Mouse (Mus musculus): ENCODE data around the gene Pla2g5.
"Not testable (repeated sequence)": the region's sequence is repeated elsewhere in the genome, so short reads cannot be mapped to it uniquely, and the experiment has no call there.

Gene Pla2g5

GRCm38 (mm10) chr4:138863344-138863998 lies at the start of gene Pla2g5:
TSS of gene Pla2g5 (minus strand) at chr4:138863482.
- no peak for DNase-seq (ENCODE audit: low spot score)

- DNase-seq (ENCODE audit: low spot score), result no peak
Measured at GRCm38 (mm10) chr4:138905624-138906337, 42.5 kb upstream of the Pla2g5 start.

GRCm38 (mm10) chr4:138899361-138899760 lies 36.1 kb upstream of the Pla2g5 start:
- no peak for DNase-seq (ENCODE audit: low spot score)

GRCm38 (mm10) chr4:138893789-138894188 lies 30.5 kb upstream of the Pla2g5 start:
- DNase-seq (ENCODE audit: low spot score), result not testable (repeated sequence)

- DNase-seq (ENCODE audit: low spot score), result no peak
Measured at GRCm38 (mm10) chr4:138892655-138893054, 29.4 kb upstream of the Pla2g5 start.

- DNase-seq (ENCODE audit: low spot score), result no peak
Measured at GRCm38 (mm10) chr4:138889635-138890034, 26.4 kb upstream of the Pla2g5 start.

GRCm38 (mm10) chr4:138889165-138889564 lies 25.9 kb upstream of the Pla2g5 start:
- no peak for DNase-seq (ENCODE audit: low spot score)

GRCm38 (mm10) chr4:138884261-138884660 lies 21.0 kb upstream of the Pla2g5 start:
- peak; percentile 80 for DNase-seq (ENCODE audit: low spot score)

- no peak for DNase-seq (ENCODE audit: low spot score)
Measured at GRCm38 (mm10) chr4:138882179-138882578, 18.9 kb upstream of the Pla2g5 start.

GRCm38 (mm10) chr4:138880811-138881584 lies 17.7 kb upstream of the Pla2g5 start:
- no peak for DNase-seq (ENCODE audit: low spot score)

- no peak for DNase-seq (ENCODE audit: low spot score)
Measured at GRCm38 (mm10) chr4:138879808-138880207, 16.5 kb upstream of the Pla2g5 start.

- DNase-seq (ENCODE audit: low spot score), result no peak
Measured at GRCm38 (mm10) chr4:138878783-138879182, 15.5 kb upstream of the Pla2g5 start.

- DNase-seq (ENCODE audit: low spot score), result no peak
Measured at GRCm38 (mm10) chr4:138877731-138878130, 14.4 kb upstream of the Pla2g5 start, which contains the start of gene Pla2g2e. TSS of gene Pla2g2e (plus strand) at chr4:138877942.

- DNase-seq (ENCODE audit: low spot score), result no peak
Measured at GRCm38 (mm10) chr4:138875986-138876385, 12.7 kb upstream of the Pla2g5 start.

GRCm38 (mm10) chr4:138875275-138875674 lies 12.0 kb upstream of the Pla2g5 start:
- DNase-seq (ENCODE audit: low spot score), result not testable (repeated sequence)

GRCm38 (mm10) chr4:138873864-138874263 lies 10.6 kb upstream of the Pla2g5 start, which contains the start of gene Gm13030:
TSS of gene Gm13030 (minus strand) at chr4:138873964.
- no peak for DNase-seq (ENCODE audit: low spot score)

GRCm38 (mm10) chr4:138868666-138869065 lies 5.4 kb upstream of the Pla2g5 start:
- no peak for DNase-seq (ENCODE audit: low spot score)

- DNase-seq (ENCODE audit: low spot score), result peak; percentile 52
Measured at GRCm38 (mm10) chr4:138866413-138866812, 3.1 kb upstream of the Pla2g5 start.

- no peak for DNase-seq (ENCODE audit: low spot score)
Measured at GRCm38 (mm10) chr4:138865991-138866390, 2.7 kb upstream of the Pla2g5 start.

GRCm38 (mm10) chr4:138865092-138865491 lies 1.8 kb upstream of the Pla2g5 start:
- no peak for DNase-seq (ENCODE audit: low spot score)

GRCm38 (mm10) chr4:138859728-138860127 lies 3.6 kb downstream of the Pla2g5 start:
- DNase-seq (ENCODE audit: low spot score), result no peak

GRCm38 (mm10) chr4:138859245-138859644 lies 4.0 kb downstream of the Pla2g5 start:
- no peak for DNase-seq (ENCODE audit: low spot score)

- DNase-seq (ENCODE audit: low spot score), result no peak
Measured at GRCm38 (mm10) chr4:138858446-138858845, 4.8 kb downstream of the Pla2g5 start.

Data from left cerebral cortex, adult 11 months (tissue).